Comparison of ENCODE assay signal across 19 mouse cellular contexts in genomic region chr17:8657661-8658060, GRCm38 (mm10).
A peak's percentile ranks its signal among the peaks of the same experiment; 100 is the strongest.
DNase-seq lines count a peak whose midpoint lies in the region; ATAC-seq and TF ChIP-seq lines count a peak whose summit lies in the region.
"Had no signal": no experiment of that assay in that cellular context is flagged by ENCODE, and none has a peak within 500 bp of the region (broad histone marks: within the 10 kb centered on the region; RNA-seq: fewer than 3 reads in every experiment).

No protein-coding gene starts in this region.

- TF ChIP-seq CTCF in liver, adult 2 months (IDR thresholded peaks at IDR 0.05; ENCODE audit: low read depth, low read length): no peak
- TF ChIP-seq CTCF in liver, postnatal 0 days (IDR thresholded peaks at IDR 0.05; ENCODE audit: low read depth): no peak
- TF ChIP-seq CTCF in stomach, postnatal 0 days (IDR thresholded peaks at IDR 0.05; ENCODE audit: low read depth): no peak

- ATAC-seq in liver, postnatal 0 days: no peak
- ATAC-seq in stomach, postnatal 0 days (ENCODE audit: low FRiP score, low TSS enrichment): 0 out of 2 replicates have a peak, but pooled peaks have one; percentile 43
- no peak for ATAC-seq in cerebellum, adult (ENCODE audit: insufficient number of reproducible peaks, low FRiP score, low TSS enrichment)
- ATAC-seq: forebrain, embryonic 15.5 days had no signal

- no peak overlapping the region for H3K4me3 ChIP-seq in liver, adult 2 months (ENCODE audit: insufficient read depth, low read depth, low read length)
- no peak overlapping the region for H3K4me3 ChIP-seq in liver, postnatal 0 days (ENCODE audit: low read depth, low read length)
- no peak overlapping the region for H3K4me3 ChIP-seq in embryonic facial prominence, embryonic 10.5 days
- H3K4me3 ChIP-seq in stomach, postnatal 0 days (ENCODE audit: low read depth, low read length): no peak overlapping the region
- H3K4me3 ChIP-seq: forebrain, embryonic 15.5 days; hindbrain, embryonic 15.5 days; midbrain, embryonic 12.5 days; myocyte had no signal

- no peak overlapping the region for H3K27ac ChIP-seq in liver, adult 2 months (replicated peaks; ENCODE audit: insufficient read depth, low read depth, low read length)
- H3K27ac ChIP-seq in liver, postnatal 0 days (ENCODE audit: low read depth): no peak overlapping the region
- H3K27ac ChIP-seq in embryonic facial prominence, embryonic 10.5 days (replicated peaks): no peak overlapping the region
- no peak overlapping the region for H3K27ac ChIP-seq in stomach, postnatal 0 days (replicated peaks)
- H3K27ac ChIP-seq: forebrain, embryonic 15.5 days; hindbrain, embryonic 15.5 days; macrophage; midbrain, embryonic 12.5 days had no signal

- no peak overlapping the region for H3K9ac ChIP-seq in liver, adult 2 months (ENCODE audit: low read depth, low read length)
- H3K9ac ChIP-seq in liver, postnatal 0 days (replicated peaks): no peak overlapping the region
- H3K9ac ChIP-seq in stomach, postnatal 0 days (ENCODE audit: low read length): no peak overlapping the region
- H3K9ac ChIP-seq: forebrain, embryonic 15.5 days; hindbrain, embryonic 15.5 days; midbrain, embryonic 12.5 days had no signal

- TF ChIP-seq POLR2A in liver, adult 2 months (IDR thresholded peaks at IDR 0.05; ENCODE audit: extremely low read depth, insufficient read depth, low read length): no peak

- intact Hi-C loops in left cerebral cortex, postnatal 36 days (cut with DNase I): no loop called here

- no peaks in the 10 kb centered on the region; the same call in 1 of the 2 replicates for H3K27me3 ChIP-seq in liver, adult 2 months (ENCODE audit: control insufficient read depth, insufficient read depth, low read length)
- no peaks in the 10 kb centered on the region for H3K27me3 ChIP-seq in liver, postnatal 0 days (ENCODE audit: insufficient read depth, low read length)
- no peaks in the 10 kb centered on the region; the same call in 1 of the 2 replicates for H3K27me3 ChIP-seq in embryonic facial prominence, embryonic 10.5 days (replicated peaks; ENCODE audit: low read depth, poor library complexity, severe bottlenecking)
- H3K27me3 ChIP-seq in stomach, postnatal 0 days (ENCODE audit: control insufficient read depth, insufficient read depth, low read length): no peaks in the 10 kb centered on the region
- H3K27me3 ChIP-seq: forebrain, embryonic 15.5 days; hindbrain, embryonic 15.5 days; midbrain, embryonic 12.5 days had no signal

- no peak for TF ChIP-seq EP300 in liver, postnatal 0 days (IDR thresholded peaks at IDR 0.05; ENCODE audit: low read depth)
- TF ChIP-seq EP300 in stomach, postnatal 0 days (optimal IDR thresholded peaks at IDR 0.05): no peak

- peaks cover under 1% of the 10 kb centered on the region; the same call in 1 of the 2 replicates for H3K4me1 ChIP-seq in liver, adult 2 months (ENCODE audit: control insufficient read depth, insufficient read depth, low read length)
- H3K4me1 ChIP-seq in liver, postnatal 0 days (ENCODE audit: insufficient read depth): no peaks in the 10 kb centered on the region
- peaks cover 5% of the 10 kb centered on the region for H3K4me1 ChIP-seq in embryonic facial prominence, embryonic 10.5 days
- no peaks in the 10 kb centered on the region for H3K4me1 ChIP-seq in stomach, postnatal 0 days (replicated peaks; ENCODE audit: control insufficient read depth, insufficient read depth)
- H3K4me1 ChIP-seq: forebrain, embryonic 15.5 days; hindbrain, embryonic 15.5 days; midbrain, embryonic 12.5 days had no signal

- no peak overlapping the region for H3K4me2 ChIP-seq in liver, postnatal 0 days (ENCODE audit: low read depth, low read length)
- H3K4me2 ChIP-seq in stomach, postnatal 0 days (replicated peaks; ENCODE audit: low read depth): no peak overlapping the region
- H3K4me2 ChIP-seq: forebrain, embryonic 15.5 days; hindbrain, embryonic 15.5 days; midbrain, embryonic 12.5 days had no signal

- H3K36me3 ChIP-seq in liver, adult 2 months (ENCODE audit: control insufficient read depth, insufficient read depth, low read length): no peaks in the 10 kb centered on the region
- H3K36me3 ChIP-seq in liver, postnatal 0 days (replicated peaks; ENCODE audit: insufficient read depth, low read length): no peaks in the 10 kb centered on the region
- no peaks in the 10 kb centered on the region for H3K36me3 ChIP-seq in embryonic facial prominence, embryonic 10.5 days (replicated peaks)
- H3K36me3 ChIP-seq in stomach, postnatal 0 days (ENCODE audit: control insufficient read depth, insufficient read depth, low read length): no peaks in the 10 kb centered on the region
- H3K36me3 ChIP-seq: forebrain, embryonic 15.5 days; hindbrain, embryonic 15.5 days; midbrain, embryonic 12.5 days had no signal

- DNase-seq in gastrocnemius, adult 18-20 months (ENCODE audit: low spot score): peak; percentile 66
- DNase-seq in gastrocnemius, postnatal 10 days: no peak
- DNase-seq in liver, adult 2 months (ENCODE audit: extremely low read depth, low read depth, low spot score): peak; percentile 78
- DNase-seq in liver, postnatal 0 days: no peak
- DNase-seq in embryonic facial prominence, embryonic 10.5 days (ENCODE audit: low spot score): peak; percentile 11
- DNase-seq in stomach, postnatal 0 days (ENCODE audit: low spot score): no peak
- DNase-seq in left cerebral cortex, postnatal 36 days (ENCODE audit: low spot score in 2 of 2): no peak
- DNase-seq: B cell, adult 2 months; cerebellum, adult 2 months; heart, postnatal 10 days; kidney, adult 18-20 months; liver; lung, adult 2 months had no signal

- no peaks in the 10 kb centered on the region for H3K79me2 ChIP-seq in liver, adult 2 months (ENCODE audit: control insufficient read depth, insufficient read depth, low read length)

- no peaks in the 10 kb centered on the region for H3K9me3 ChIP-seq in liver, postnatal 0 days (ENCODE audit: low read length)
- H3K9me3 ChIP-seq in embryonic facial prominence, embryonic 10.5 days: no peaks in the 10 kb centered on the region
- H3K9me3 ChIP-seq in stomach, postnatal 0 days (ENCODE audit: control insufficient read depth, low read length): no peaks in the 10 kb centered on the region
- H3K9me3 ChIP-seq: forebrain, embryonic 15.5 days; hindbrain, embryonic 15.5 days; midbrain, embryonic 12.5 days had no signal

- WGBS in liver, adult 2 months: 63% methylated on average over 9 of the region's 9 CpGs
- WGBS in liver, postnatal 0 days (ENCODE audit: insufficient replicate concordance): 65% methylated on average over 9 of the region's 9 CpGs
- WGBS in embryonic facial prominence, embryonic 10.5 days: 74% methylated on average over 9 of the region's 9 CpGs
- 62% methylated on average over 9 of the region's 9 CpGs for WGBS in stomach, postnatal 0 days

Comparison
In these comparisons a context has a peak if more than half of its experiments do, and no peak if none do; other contexts are left out.
1. DNase-seq: peak in gastrocnemius, adult 18-20 months (single experiment), liver, adult 2 months (single experiment) and embryonic facial prominence, embryonic 10.5 days (single experiment); none in gastrocnemius, postnatal 10 days (single experiment), liver, postnatal 0 days (single experiment), stomach, postnatal 0 days (single experiment) and left cerebral cortex, postnatal 36 days (0 of 2).